Mouse (Mus musculus) embryonic facial prominence, embryonic 15.5 days (tissue): ENCODE results near the gene Saa4. TPM values are rescaled to one million over a fixed set of nuclear protein-coding genes. Genes with fewer than 3 reads are reported as not detected.
"Not testable (repeated sequence)": the region's sequence is repeated elsewhere in the genome, so short reads cannot be mapped to it uniquely, and the experiment has no call there.

Experiments used
- ATAC-seq: fragments of 200-750 bp; cut with Nextera tagmentation; 2 replicates; pipeline ENCODE4 v1.8.0; 2017; ENCODE audit warnings: low read depth, moderate TSS enrichment; ENCODE audit not compliant: insufficient number of reproducible peaks, low FRiP score, low TSS enrichment
- H3K27ac ChIP-seq: fragments of 300-500 bp; sonication (generic); replicated peaks from 2 replicates; pipeline ENCODE4 v1.5.1; 2015; ENCODE audit warnings: mild to moderate bottlenecking, inconsistent platforms
- H3K27me3 ChIP-seq: fragments of 300-500 bp; sonication (generic); 2 replicates; pipeline ENCODE4 v1.6.1; 2015; ENCODE audit warnings: inconsistent platforms
- H3K36me3 ChIP-seq: fragments of 300-500 bp; sonication (generic); 2 replicates; pipeline ENCODE4 v1.6.1; 2015; ENCODE audit warnings: mild to moderate bottlenecking, inconsistent platforms
- H3K4me1 ChIP-seq: fragments of 300-500 bp; sonication (generic); 2 replicates; pipeline ENCODE4 v1.6.1; 2015; ENCODE audit warnings: inconsistent platforms
- H3K4me2 ChIP-seq: fragments of 300-500 bp; sonication (generic); replicated peaks from 2 replicates; pipeline ENCODE4 v1.6.1; 2015; ENCODE audit warnings: mild to moderate bottlenecking, inconsistent platforms
- H3K4me3 ChIP-seq: fragments of 300-500 bp; sonication (generic); replicated peaks from 2 replicates; pipeline ENCODE4 v1.5.1; 2015; ENCODE audit warnings: mild to moderate bottlenecking, inconsistent platforms
- H3K9ac ChIP-seq: fragments of 300-500 bp; sonication (generic); 2 replicates; pipeline ENCODE4 v1.6.1; 2015; ENCODE audit warnings: inconsistent platforms
- H3K9me3 ChIP-seq: fragments of 300-500 bp; sonication (generic); replicated peaks from 2 replicates; pipeline ENCODE4 v1.6.1; 2016; ENCODE audit warnings: inconsistent platforms
- WGBS: fragments of 180-500 bp; shearing (Covaris S2); methylation state at CpG from one replicate; pipeline ENCODE4 v1.1.7; 2015; 5-methylcytosine and 5-hydroxymethylcytosine counted together
- polyA plus RNA-seq: library from polyadenylated mRNA; unstranded; fragments of >200 nt; fragmentation: Nextera tagmentation; extraction: Ambion mirVana; gene quantifications from 2 replicates; pipeline ENCODE4 v1.2.1, GENCODE M21; 2015

Gene Saa4
- polyA plus RNA-seq = not detected in 2 replicates

GRCm38 (mm10) chr7:46732458-46732857, at the start of gene Saa4:
Gene Saa4 (minus strand): TSS chr7:46732603.
- Histone ChIP-seq H3K9me3 (no peaks in the 10 kb centered on the region), H3K4me1 (no peaks in the 10 kb centered on the region), H3K4me3 (no peak within 1 kb of the TSS), H3K9ac (no peak within 1 kb of the TSS), H3K4me2 (no peak within 1 kb of the TSS), H3K27me3 (no peaks in the 10 kb centered on the region), H3K36me3 (no peaks in the 10 kb centered on the region), H3K27ac (no peak within 1 kb of the TSS)
- 86% methylated on average over 4 of the region's 4 CpGs for WGBS
- no peak for ATAC-seq

GRCm38 (mm10) chr7:46770706-46771105, 38.3 kb upstream of the Saa4 start:
- Histone ChIP-seq H3K4me1 (no peaks in the 10 kb centered on the region), H3K36me3 (peaks cover 76% of the 10 kb centered on the region), H3K9ac (no peak overlapping the region), H3K27me3 (no peaks in the 10 kb centered on the region), H3K9me3 (no peaks in the 10 kb centered on the region), H3K4me2 (no peak overlapping the region), H3K27ac (no peak overlapping the region), H3K4me3 (no peak overlapping the region)
- whole genome bisulfite sequencing = 63% methylated on average over 4 of the region's 4 CpGs
- no peak for ATAC-seq

GRCm38 (mm10) chr7:46768451-46768850, 36.0 kb upstream of the Saa4 start:
- WGBS = 94% methylated on average over 7 of the region's 7 CpGs
- Histone ChIP-seq H3K4me1 (no peaks in the 10 kb centered on the region), H3K9me3 (no peaks in the 10 kb centered on the region), H3K9ac (no peak overlapping the region), H3K36me3 (peaks cover 73% of the 10 kb centered on the region), H3K4me3 (no peak overlapping the region), H3K27ac (no peak overlapping the region), H3K27me3 (no peaks in the 10 kb centered on the region), H3K4me2 (no peak overlapping the region)
- ATAC-seq = no peak

GRCm38 (mm10) chr7:46767371-46767770, 35.0 kb upstream of the Saa4 start:
- H3K36me3 ChIP-seq = peaks cover 76% of the 10 kb centered on the region
- no peaks in the 10 kb centered on the region for H3K9me3 ChIP-seq
- no peak overlapping the region for H3K27ac ChIP-seq
- no peaks in the 10 kb centered on the region for H3K4me1 ChIP-seq
- H3K4me3 ChIP-seq = no peak overlapping the region
- no peak overlapping the region for H3K9ac ChIP-seq
- no peak for ATAC-seq
- H3K27me3 ChIP-seq = no peaks in the 10 kb centered on the region
- no peak overlapping the region for H3K4me2 ChIP-seq

GRCm38 (mm10) chr7:46764672-46765071, 32.3 kb upstream of the Saa4 start:
- WGBS = 91% methylated on average over 8 of the region's 8 CpGs
- no peak for ATAC-seq
- Histone ChIP-seq H3K4me1 (no peaks in the 10 kb centered on the region), H3K4me2 (no peak overlapping the region), H3K27me3 (no peaks in the 10 kb centered on the region), H3K27ac (no peak overlapping the region), H3K9ac (no peak overlapping the region), H3K36me3 (peaks cover 79% of the 10 kb centered on the region), H3K9me3 (no peaks in the 10 kb centered on the region), H3K4me3 (no peak overlapping the region)

GRCm38 (mm10) chr7:46762601-46763000, 30.2 kb upstream of the Saa4 start:
- Histone ChIP-seq H3K4me1 (no peaks in the 10 kb centered on the region), H3K36me3 (peaks cover 71% of the 10 kb centered on the region), H3K27ac (no peak overlapping the region), H3K4me2 (no peak overlapping the region), H3K9me3 (no peaks in the 10 kb centered on the region), H3K27me3 (no peaks in the 10 kb centered on the region), H3K4me3 (no peak overlapping the region), H3K9ac (no peak overlapping the region)
- no peak for ATAC-seq
- 91% methylated on average over 5 of the region's 5 CpGs for WGBS

- 69% methylated on average over 11 of the region's 11 CpGs for WGBS
- Histone ChIP-seq H3K4me2 (no peak overlapping the region), H3K27me3 (no peaks in the 10 kb centered on the region), H3K4me3 (no peak overlapping the region), H3K9ac (no peak overlapping the region), H3K9me3 (no peaks in the 10 kb centered on the region), H3K27ac (no peak overlapping the region), H3K4me1 (no peaks in the 10 kb centered on the region), H3K36me3 (peaks cover 63% of the 10 kb centered on the region)
- no peak for ATAC-seq
These were observed 28.8 kb upstream of the Saa4 start for GRCm38 (mm10) chr7:46761049-46761795.

DNA sequence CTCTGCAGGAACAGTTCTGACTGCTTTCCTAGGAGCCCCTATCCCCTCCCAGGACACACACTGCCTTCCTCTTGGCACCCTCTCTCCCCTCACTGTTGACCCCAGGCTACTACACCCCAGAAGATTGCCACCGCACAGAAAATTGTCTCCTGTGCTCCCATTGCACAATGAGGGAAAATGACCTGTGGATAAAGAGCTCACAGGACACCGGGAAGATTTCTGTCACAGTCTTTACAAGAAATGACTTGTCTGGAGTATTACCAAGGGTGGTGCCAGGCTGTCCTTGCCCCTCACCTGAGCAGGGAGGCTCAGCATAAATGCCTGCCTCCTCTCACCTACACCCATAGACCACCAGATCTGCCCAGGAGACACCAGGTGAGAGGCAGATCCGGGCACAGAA, 19.1 kb upstream of the Saa4 start, which contains the start of gene Saa2:
Gene Saa2 (plus strand): TSS at position 301 of the 400 bp plus-strand sequence.
- H3K36me3 ChIP-seq = no peaks in the 10 kb centered on the region
- no peak within 1 kb of the TSS for H3K9ac ChIP-seq
- no peak within 1 kb of the TSS for H3K27ac ChIP-seq
- 62% methylated on average over 3 of the region's 3 CpGs for WGBS
- no peaks in the 10 kb centered on the region for H3K27me3 ChIP-seq
- no peak within 1 kb of the TSS for H3K4me2 ChIP-seq
- ATAC-seq = no peak
- no peak within 1 kb of the TSS for H3K4me3 ChIP-seq
- no peaks in the 10 kb centered on the region; the same call in 1 of the 2 replicates for H3K4me1 ChIP-seq
- no peaks in the 10 kb centered on the region for H3K9me3 ChIP-seq

- no peak for ATAC-seq
- Histone ChIP-seq H3K27ac (no peak overlapping the region), H3K4me3 (no peak overlapping the region), H3K4me2 (no peak overlapping the region), H3K27me3 (no peaks in the 10 kb centered on the region), H3K9me3 (no peaks in the 10 kb centered on the region), H3K9ac (no peak overlapping the region), H3K4me1 (no peaks in the 10 kb centered on the region; the same call in 1 of the 2 replicates), H3K36me3 (no peaks in the 10 kb centered on the region)
- 37% methylated on average over 3 of the region's 3 CpGs for WGBS
These were observed 16.1 kb upstream of the Saa4 start for GRCm38 (mm10) chr7:46748459-46748858.

DNA sequence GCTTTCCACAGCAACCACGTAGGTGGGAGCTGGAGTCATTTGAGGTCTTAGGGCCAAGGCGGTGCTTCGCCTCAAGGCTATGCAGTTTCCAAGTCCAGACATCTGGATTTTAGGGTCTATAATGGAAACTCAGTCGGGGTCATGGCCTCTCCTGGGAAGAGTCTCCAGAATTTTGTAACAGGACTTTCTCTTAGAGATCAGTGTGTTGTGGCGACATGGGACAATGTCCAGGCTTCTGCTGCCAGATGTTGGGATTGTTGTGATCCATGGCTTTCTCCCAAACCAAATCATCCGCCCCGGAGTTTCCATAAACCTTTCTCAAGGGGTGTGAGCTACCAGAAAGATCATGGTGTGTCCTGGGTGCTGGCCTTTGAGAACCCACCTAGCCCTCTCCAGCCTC, 14.0 kb upstream of the Saa4 start:
- no peaks in the 10 kb centered on the region for H3K9me3 ChIP-seq
- no peaks in the 10 kb centered on the region for H3K4me1 ChIP-seq
- H3K4me3 ChIP-seq = no peak overlapping the region
- ATAC-seq = no peak
- H3K36me3 ChIP-seq = no peaks in the 10 kb centered on the region
- WGBS = 71% methylated on average over 7 of the region's 7 CpGs
- no peak overlapping the region for H3K9ac ChIP-seq
- no peak overlapping the region for H3K4me2 ChIP-seq
- H3K27me3 ChIP-seq = no peaks in the 10 kb centered on the region
- no peak overlapping the region for H3K27ac ChIP-seq

- no peaks in the 10 kb centered on the region for H3K9me3 ChIP-seq
- no peaks in the 10 kb centered on the region for H3K4me1 ChIP-seq
- H3K4me2 ChIP-seq = no peak overlapping the region
- H3K4me3 ChIP-seq = no peak overlapping the region
- ATAC-seq = no peak
- H3K9ac ChIP-seq = no peak overlapping the region
- H3K36me3 ChIP-seq = no peaks in the 10 kb centered on the region
- no peak overlapping the region for H3K27ac ChIP-seq
- H3K27me3 ChIP-seq = no peaks in the 10 kb centered on the region
- WGBS = 67% methylated on average over 3 of the region's 3 CpGs
These were observed 13.4 kb upstream of the Saa4 start for GRCm38 (mm10) chr7:46745816-46746215.

DNA sequence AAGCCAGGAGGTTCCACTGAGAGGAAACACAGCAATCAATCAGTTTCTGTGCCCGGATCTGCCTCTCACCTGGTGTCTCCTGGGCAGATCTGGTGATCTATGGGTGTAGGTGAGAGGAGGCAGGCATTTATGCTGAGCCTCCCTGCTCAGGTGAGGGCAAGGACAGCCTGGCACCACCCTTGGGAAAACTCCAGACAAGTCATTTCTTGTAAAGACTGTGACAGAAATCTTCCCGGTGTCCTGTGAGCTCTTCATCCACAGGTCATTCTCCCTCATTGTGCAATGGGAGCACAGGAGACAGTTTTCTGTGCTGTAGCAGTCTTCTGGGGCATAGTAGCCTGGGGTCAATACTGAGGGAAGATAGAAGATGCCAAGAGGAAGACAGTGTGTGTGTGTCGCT, 10.5 kb upstream of the Saa4 start, which contains the start of gene Saa1:
Gene Saa1 (minus strand): TSS at position 101 of the 400 bp plus-strand sequence.
- H3K9me3 ChIP-seq, H3K4me2 ChIP-seq, H3K27me3 ChIP-seq, H3K4me1 ChIP-seq, H3K4me3 ChIP-seq, ATAC-seq, H3K9ac ChIP-seq, H3K36me3 ChIP-seq, H3K27ac ChIP-seq: not testable (repeated sequence)
- WGBS = 71% methylated on average over 3 of the region's 3 CpGs
